38 mouse cellular contexts compared by ENCODE assay signal in the genomic region with DNA sequence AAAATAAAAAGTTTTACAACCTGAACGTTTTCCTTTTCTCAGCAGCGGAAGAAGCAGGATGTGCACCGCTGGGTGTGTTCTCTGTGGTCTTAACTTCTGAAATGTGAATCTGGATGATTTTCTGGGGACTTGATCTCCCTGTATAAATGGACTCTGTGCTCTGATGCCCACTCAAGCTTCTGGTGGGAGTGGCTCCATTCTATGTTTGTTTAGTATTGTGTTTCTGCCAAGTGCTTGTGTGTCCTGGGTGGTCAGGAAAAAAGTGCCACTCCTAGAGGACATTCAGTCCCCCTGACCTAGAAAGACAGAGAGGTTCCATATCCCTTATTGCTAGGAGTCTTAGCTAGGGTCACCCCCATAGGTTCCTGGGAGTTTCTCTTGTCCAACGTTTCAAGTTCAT. TPM values are rescaled to one million over a fixed set of nuclear protein-coding genes. Genes with fewer than 3 reads are reported as not detected.
"Had no signal": no experiment of that assay in that cellular context is flagged by ENCODE, and none has a peak within 500 bp of the region (broad histone marks: within the 10 kb centered on the region; RNA-seq: fewer than 3 reads in every experiment).

A gene (minus strand): TSS at position 101 of the 400 bp plus-strand sequence.

- H3K27me3 ChIP-seq: limb, embryonic 12.5 days; limb, embryonic 13.5 days; liver, embryonic 12.5 days; liver, embryonic 13.5 days; liver, embryonic 15.5 days; lung, embryonic 15.5 days; megakaryocyte, embryonic 14.5 days; midbrain, embryonic 12.5 days; midbrain, embryonic 13.5 days; midbrain, embryonic 15.5 days; neural tube, embryonic 12.5 days had no signal

- H3K9me3 ChIP-seq: limb, embryonic 10.5 days; limb, embryonic 12.5 days; limb, embryonic 13.5 days; limb, embryonic 15.5 days; liver, embryonic 12.5 days; liver, embryonic 13.5 days; liver, embryonic 15.5 days; lung, embryonic 15.5 days; megakaryocyte, embryonic 14.5 days; midbrain, embryonic 10.5 days; midbrain, embryonic 12.5 days; midbrain, embryonic 13.5 days; midbrain, embryonic 15.5 days; neural tube, embryonic 12.5 days had no signal

- H3K36me3 ChIP-seq: limb, embryonic 10.5 days; limb, embryonic 12.5 days; limb, embryonic 13.5 days; limb, embryonic 15.5 days; liver, embryonic 12.5 days; liver, embryonic 13.5 days; liver, embryonic 15.5 days; lung, embryonic 15.5 days; midbrain, embryonic 10.5 days; midbrain, embryonic 12.5 days; midbrain, embryonic 13.5 days; midbrain, embryonic 15.5 days; neural tube, embryonic 12.5 days had no signal

- DNase-seq: left cerebral cortex, postnatal 4 days; liver; liver, embryonic 13.5 days; liver, postnatal 0 days; lung, adult 18-20 months; lung, adult 2 months; lung, embryonic 14.5 days; lung, postnatal 10 days; lung, postnatal 14 days; lung, postnatal 36 days; lung, postnatal 4 days; midbrain, embryonic 14.5 days had no signal

- H3K9ac ChIP-seq: limb, embryonic 12.5 days; limb, embryonic 13.5 days; limb, embryonic 15.5 days; liver, embryonic 12.5 days; liver, embryonic 13.5 days; liver, embryonic 14.5 days; liver, embryonic 15.5 days; liver, postnatal 0 days; lung, embryonic 14.5 days; lung, embryonic 15.5 days; midbrain, embryonic 12.5 days; midbrain, embryonic 13.5 days; midbrain, embryonic 15.5 days; neural tube, embryonic 12.5 days had no signal

- H3K4me1 ChIP-seq: limb, embryonic 10.5 days; limb, embryonic 12.5 days; limb, embryonic 13.5 days; limb, embryonic 15.5 days; liver, embryonic 12.5 days; liver, embryonic 13.5 days; liver, embryonic 15.5 days; lung, embryonic 15.5 days; megakaryocyte, embryonic 14.5 days; midbrain, embryonic 10.5 days; neural tube, embryonic 12.5 days had no signal

- H3K27ac ChIP-seq: limb, embryonic 10.5 days; limb, embryonic 12.5 days; limb, embryonic 13.5 days; limb, embryonic 15.5 days; liver, embryonic 12.5 days; liver, embryonic 13.5 days; liver, embryonic 14.5 days; liver, embryonic 15.5 days; lung, embryonic 15.5 days; macrophage; midbrain, embryonic 10.5 days; midbrain, embryonic 12.5 days; midbrain, embryonic 13.5 days; midbrain, embryonic 15.5 days; neural tube, embryonic 12.5 days had no signal

- H3K4me2 ChIP-seq: limb, embryonic 12.5 days; limb, embryonic 13.5 days; limb, embryonic 15.5 days; liver, embryonic 11.5 days; liver, embryonic 12.5 days; liver, embryonic 13.5 days; liver, embryonic 15.5 days; lung, embryonic 14.5 days; lung, embryonic 15.5 days; midbrain, embryonic 11.5 days; midbrain, embryonic 12.5 days; midbrain, embryonic 13.5 days; midbrain, embryonic 15.5 days; neural tube, embryonic 12.5 days had no signal

- H3K4me3 ChIP-seq: limb, embryonic 10.5 days; limb, embryonic 12.5 days; limb, embryonic 13.5 days; limb, embryonic 15.5 days; liver, embryonic 12.5 days; liver, embryonic 13.5 days; liver, embryonic 15.5 days; lung, embryonic 15.5 days; megakaryocyte, embryonic 14.5 days; midbrain, embryonic 10.5 days; midbrain, embryonic 12.5 days; midbrain, embryonic 13.5 days; midbrain, embryonic 15.5 days; myocyte; neural tube, embryonic 12.5 days had no signal

- ATAC-seq: liver, embryonic 12.5 days; liver, postnatal 0 days; lung, postnatal 0 days; midbrain, embryonic 13.5 days; midbrain, embryonic 15.5 days; midbrain, embryonic 16.5 days had no signal

RNA-seq across cellular contexts. Expression of the gene that starts here (rescaled TPM):
- polyA plus RNA-seq: limb, embryonic 10.5 days; limb, embryonic 11.5 days; limb, embryonic 12.5 days; limb, embryonic 13.5 days; limb, embryonic 14.5 days; limb, embryonic 15.5 days; liver, adult 2 months; liver, embryonic 11.5 days; liver, embryonic 12.5 days; liver, embryonic 13.5 days; liver, embryonic 14.5 days; liver, embryonic 15.5 days; liver, embryonic 16.5 days; liver, postnatal 0 days; lung, adult 2 months; lung, embryonic 14.5 days; lung, embryonic 15.5 days; lung, embryonic 16.5 days; lung, postnatal 0 days; macrophage; midbrain, embryonic 10.5 days; midbrain, embryonic 11.5 days; midbrain, embryonic 12.5 days; myocyte; neural tube, embryonic 11.5 days; neural tube, embryonic 12.5 days had no signal
